Mouse (Mus musculus): ENCODE data around the gene Parp8. TPM values are rescaled to one million over a fixed set of nuclear protein-coding genes. Genes with fewer than 3 reads are reported as not detected.

Parp8 gene
- total RNA-seq (2023): 57.0 and 93.8 TPM in 2 replicates

DNA sequence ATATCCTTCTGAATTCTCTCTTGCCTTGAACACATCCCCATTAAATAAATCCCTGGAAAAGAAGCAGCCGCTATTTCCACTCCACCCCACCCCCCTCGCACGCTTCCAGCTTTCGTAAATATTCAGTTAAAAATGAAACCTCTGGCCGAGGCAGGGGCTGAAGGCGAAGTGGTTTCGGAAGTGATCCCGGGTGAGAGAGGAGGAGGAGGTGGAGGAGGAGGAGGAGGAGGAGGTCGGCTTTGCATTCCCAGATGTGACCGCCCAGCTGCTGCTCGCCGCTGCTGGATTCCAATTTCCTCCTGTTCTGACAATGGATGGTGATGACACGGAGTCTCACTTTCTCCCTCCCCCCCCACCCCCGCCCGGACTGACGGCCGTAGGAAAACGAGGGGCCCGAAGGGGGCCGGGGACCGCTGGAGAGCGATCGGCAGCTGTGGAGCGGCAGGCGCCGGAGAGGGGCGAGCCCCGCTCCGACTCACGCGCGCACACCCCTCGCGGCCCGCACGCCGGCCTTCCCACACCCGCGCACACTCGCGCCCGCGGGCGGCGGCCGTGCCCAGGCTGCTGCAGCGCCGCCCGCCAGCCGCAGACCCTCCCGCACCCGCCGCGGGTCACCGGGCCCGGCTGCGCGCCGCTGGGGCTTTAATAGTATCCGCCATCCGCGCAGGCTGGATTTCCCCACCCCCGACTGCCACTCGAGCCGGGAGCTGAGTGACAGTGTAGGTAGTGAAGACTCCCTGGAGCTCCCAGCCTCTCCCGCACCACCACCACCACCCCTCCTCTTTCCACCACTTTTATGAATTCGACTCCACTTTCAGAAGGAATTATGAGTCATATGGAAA lies at the start of gene Parp8:
Gene Parp8 (minus strand): TSS at position 312 of the 842 bp plus-strand sequence.

Other genes with a start within 250 kb of the Parp8 start
- gene Emb, start 183.0 kb upstream of the Parp8 start, total RNA-seq (2023): 259 and 263 TPM in 2 replicates
- gene Gm17509, start 195.5 kb upstream of the Parp8 start, total RNA-seq (2023): 0.38 and 0.39 TPM in 2 replicates

Data from neutrophil, adult 65 days (primary cell).